Mouse (Mus musculus) cerebellum, postnatal 10 days (tissue): ENCODE measurements at regions not wholly inside any gene's neighbourhood (a gene's known extent, or its start where the extent isn't known, plus 50 kb on each side); places are given as distances from the start of the nearest gene placed in this dataset.

Source experiments
- DNase-seq, 2 experiments: peaks; one replicate each; pipeline ENCODE4 v3.0.0; 2021; ENCODE audit warnings: mixed read lengths in 2 of 2

- no peak for DNase-seq
Observed at GRCm38 (mm10) chr3:132023342-132023741, 61.8 kb upstream of the Dkk2 start.

- DNase-seq: no peak
Observed at GRCm38 (mm10) chr3:132029112-132029511, 56.0 kb upstream of the Dkk2 start.

GRCm38 (mm10) chr3:132033078-132033713 lies 51.9 kb upstream of the Dkk2 start:
- peak; percentile 6 to 9 for DNase-seq

- no peak for DNase-seq
Observed at GRCm38 (mm10) chr3:132035176-132035575, 49.9 kb upstream of the Dkk2 start.
